Mouse (Mus musculus) G1E (cell line): ENCODE measurements around the gene 1700010B08Rik.

Source experiments
- CTCF ChIP-seq: IDR thresholded peaks from 2 replicates; pipeline ENCODE4 v1.5.1; 2012; ENCODE audit warnings: low read depth, low read length, inconsistent platforms, mixed read lengths
- GATA1 ChIP-seq: IDR thresholded peaks from 2 replicates; pipeline ENCODE4 v1.6.1; 2012; ENCODE audit warnings: borderline replicate concordance, low read length, inconsistent platforms, mixed read lengths
- GATA2 ChIP-seq: IDR thresholded peaks from 2 replicates; pipeline ENCODE4 v1.6.1; 2012; ENCODE audit warnings: low read depth, low read length, inconsistent platforms, borderline replicate concordance
- POLR2AphosphoS5 ChIP-seq: IDR thresholded peaks from 2 replicates; pipeline ENCODE4 v1.6.1; 2012; ENCODE audit warnings: low read depth, low read length, inconsistent platforms; ENCODE audit not compliant: insufficient replicate concordance
- TAL1 ChIP-seq: conservative IDR thresholded peaks from 2 replicates; pipeline ENCODE4 v1.6.1; 2012; ENCODE audit warnings: low read depth, low read length, inconsistent platforms, mixed read lengths

GRCm38 (mm10) chr2:173689835-173690234 is 29.4 kb upstream of the 1700010B08Rik start:
- TF ChIP-seq TAL1, result no peak
- TF ChIP-seq CTCF, result no peak
- TF ChIP-seq GATA1, result no peak
- TF ChIP-seq POLR2AphosphoS5, result no peak
- TF ChIP-seq GATA2, result no peak
